Mouse (Mus musculus) myocyte (in vitro differentiated cells): Measurements from ENCODE around the gene Ccl25. TPM values are rescaled to one million over a fixed set of nuclear protein-coding genes. Genes with fewer than 3 reads are reported as not detected.
"Not testable (repeated sequence)": the region's sequence is repeated elsewhere in the genome, so short reads cannot be mapped to it uniquely, and the experiment has no call there.

Experiments used
- H3K27me3 ChIP-seq: one replicate; pipeline ENCODE4 v1.6.1; 2011; ENCODE audit not compliant: control insufficient read depth, insufficient read depth, insufficient read length
- H3K36me3 ChIP-seq: one replicate; pipeline ENCODE4 v1.6.1; 2011; ENCODE audit not compliant: control insufficient read depth, insufficient read depth
- H3K4me2 ChIP-seq: one replicate; pipeline ENCODE4 v1.6.1; 2011; ENCODE audit warnings: low read depth, control low read depth
- H3K4me3 ChIP-seq: one replicate; pipeline ENCODE4 v1.5.1; 2011; ENCODE audit warnings: mild to moderate bottlenecking, control low read depth, moderate library complexity
- H3K79me2 ChIP-seq: one replicate; pipeline ENCODE4 v1.6.1; 2011; ENCODE audit not compliant: control insufficient read depth, insufficient read depth
- H3ac ChIP-seq: one replicate; pipeline ENCODE4 v1.6.1; 2011; ENCODE audit not compliant: control insufficient read depth, insufficient read length
- CEBPB ChIP-seq: IDR thresholded peaks from 2 replicates; pipeline ENCODE4 v1.6.1; 2011; ENCODE audit warnings: mild to moderate bottlenecking, moderate library complexity; ENCODE audit not compliant: poor library complexity, insufficient read depth, severe bottlenecking
- E2F4 ChIP-seq: IDR thresholded peaks from one replicate; pipeline ENCODE4 v1.6.1; 2011; ENCODE audit warnings: mild to moderate bottlenecking, control low read depth, moderate library complexity; ENCODE audit not compliant: insufficient read depth
- MAX ChIP-seq: IDR thresholded peaks from one replicate; pipeline ENCODE4 v1.6.1; 2011; ENCODE audit warnings: low read depth, mild to moderate bottlenecking, control low read depth
- MYOD1 ChIP-seq, 3 experiments: IDR thresholded peaks; one replicate each; pipeline ENCODE4 v1.6.1; 2011; ENCODE audit warnings: control low read depth in 2 of 3, low read depth in 2 of 3, mild to moderate bottlenecking in 2 of 3, moderate library complexity in 1 of 3; ENCODE audit not compliant: insufficient read length in 2 of 3, control insufficient read depth in 1 of 3
- MYOG ChIP-seq, 3 experiments: IDR thresholded peaks; one replicate each; pipeline ENCODE4 v1.6.1; 2011; ENCODE audit warnings: control low read depth in 2 of 3, low read depth in 2 of 3, mild to moderate bottlenecking in 2 of 3; ENCODE audit not compliant: insufficient read length in 2 of 3, control insufficient read depth in 1 of 3, insufficient read depth in 1 of 3
- POLR2A ChIP-seq: IDR thresholded peaks from one replicate; pipeline ENCODE4 v1.6.1; 2011; ENCODE audit warnings: low read depth, mild to moderate bottlenecking, control low read depth, moderate library complexity; ENCODE audit not compliant: insufficient read length
- POLR2AphosphoS2 ChIP-seq: IDR thresholded peaks from one replicate; pipeline ENCODE4 v1.6.1; 2011; ENCODE audit warnings: low read depth, control low read depth; ENCODE audit not compliant: insufficient read length
- REST ChIP-seq: IDR thresholded peaks from one replicate; pipeline ENCODE4 v1.6.1; 2011; ENCODE audit warnings: mild to moderate bottlenecking, control low read depth, moderate library complexity; ENCODE audit not compliant: insufficient read depth, insufficient read length
- SRF ChIP-seq: IDR thresholded peaks from one replicate; pipeline ENCODE4 v1.6.1; 2011; ENCODE audit warnings: low read depth; ENCODE audit not compliant: control insufficient read depth, insufficient read length
- TCF12 ChIP-seq: IDR thresholded peaks from one replicate; pipeline ENCODE4 v1.6.1; 2011; ENCODE audit warnings: mild to moderate bottlenecking, control low read depth; ENCODE audit not compliant: poor library complexity, insufficient read depth, severe bottlenecking
- TCF3 ChIP-seq: IDR thresholded peaks from one replicate; pipeline ENCODE4 v1.6.1; 2011; ENCODE audit warnings: low read depth, control low read depth; ENCODE audit not compliant: insufficient read length
- USF1 ChIP-seq: IDR thresholded peaks from one replicate; pipeline ENCODE4 v1.6.1; 2011; ENCODE audit warnings: low read depth, mild to moderate bottlenecking, control low read depth, moderate library complexity
- polyA plus RNA-seq: library from polyadenylated mRNA; unstranded; fragments of >200 nt; fragmentation: generic; extraction: Trizol; gene quantifications from one replicate; pipeline ENCODE4 v1.2.1, GENCODE M21; 2012; ENCODE audit warnings: missing spikeins

Ccl25 gene
- polyA plus RNA-seq, 1 experiment, result 6.7 TPM

DNA sequence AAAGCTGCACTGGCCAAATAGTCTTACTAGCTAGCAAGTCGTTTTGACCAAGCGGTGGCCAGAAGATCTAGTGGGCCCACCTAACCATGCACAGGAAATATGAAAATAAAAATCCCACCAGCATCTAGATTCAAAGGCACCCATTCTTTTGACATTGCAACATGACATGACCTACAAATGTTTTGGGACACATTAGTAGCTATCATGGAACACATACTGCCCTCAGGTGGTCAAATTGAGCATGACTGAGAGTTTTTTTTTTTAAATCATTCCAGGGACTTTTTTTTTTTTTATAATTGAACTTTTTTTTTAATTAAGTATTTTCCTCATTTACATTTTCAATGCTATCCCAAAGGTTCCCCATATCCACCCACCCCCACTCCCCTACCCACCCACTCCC, 47.6 kb downstream of the Ccl25 start:
- no peaks in the 10 kb centered on the region for H3K27me3 ChIP-seq
- no peaks in the 10 kb centered on the region for H3K36me3 ChIP-seq
- no peak overlapping the region for H3K4me3 ChIP-seq
- TF ChIP-seq SRF, result no peak
- no peak for TF ChIP-seq E2F4
- no peak for TF ChIP-seq POLR2A
- H3K4me2 ChIP-seq, result no peak overlapping the region
- H3K79me2 ChIP-seq, result no peaks in the 10 kb centered on the region
- H3ac ChIP-seq, result no peak overlapping the region

DNA sequence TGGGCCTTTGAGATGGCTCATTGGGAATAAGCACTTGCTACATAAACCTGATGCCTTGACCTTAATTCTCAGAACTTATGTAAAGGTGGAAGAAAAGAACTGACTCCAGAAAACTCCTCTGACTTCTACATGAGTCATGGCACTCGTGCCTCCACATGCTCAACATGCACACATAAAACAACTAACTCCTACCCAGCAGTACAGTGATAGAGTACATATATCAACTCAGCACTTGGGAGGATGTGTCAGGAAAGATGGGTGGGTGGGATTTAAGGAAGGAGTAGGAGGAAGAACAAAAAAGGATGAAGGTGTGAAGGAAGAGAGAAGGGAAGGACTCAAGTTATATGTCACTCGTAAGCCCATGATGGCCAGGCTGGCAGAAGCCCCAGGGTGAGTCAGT, 76.4 kb downstream of the Ccl25 start:
- Histone ChIP-seq H3ac (no peak overlapping the region), H3K27me3 (no peaks in the 10 kb centered on the region), H3K4me3 (no peak overlapping the region), H3K36me3 (no peaks in the 10 kb centered on the region), H3K79me2 (no peaks in the 10 kb centered on the region), H3K4me2 (no peak overlapping the region)
- TF ChIP-seq E2F4 (no peak), POLR2AphosphoS2 (no peak), SRF (no peak), TCF3 (no peak), REST (no peak), POLR2A (no peak), TCF12 (no peak), MYOD1 (IDR thresholded peaks at IDR 0.05; ENCODE audit: control insufficient read depth in 1 of 3, insufficient read length in 2 of 3, low read depth in 2 of 3) (no peak), MYOG (IDR thresholded peaks at IDR 0.05; ENCODE audit: control insufficient read depth in 1 of 3, insufficient read depth in 1 of 3, insufficient read length in 2 of 3, low read depth in 2 of 3) (no peak), CEBPB (no peak), USF1 (no peak), MAX (no peak)

DNA sequence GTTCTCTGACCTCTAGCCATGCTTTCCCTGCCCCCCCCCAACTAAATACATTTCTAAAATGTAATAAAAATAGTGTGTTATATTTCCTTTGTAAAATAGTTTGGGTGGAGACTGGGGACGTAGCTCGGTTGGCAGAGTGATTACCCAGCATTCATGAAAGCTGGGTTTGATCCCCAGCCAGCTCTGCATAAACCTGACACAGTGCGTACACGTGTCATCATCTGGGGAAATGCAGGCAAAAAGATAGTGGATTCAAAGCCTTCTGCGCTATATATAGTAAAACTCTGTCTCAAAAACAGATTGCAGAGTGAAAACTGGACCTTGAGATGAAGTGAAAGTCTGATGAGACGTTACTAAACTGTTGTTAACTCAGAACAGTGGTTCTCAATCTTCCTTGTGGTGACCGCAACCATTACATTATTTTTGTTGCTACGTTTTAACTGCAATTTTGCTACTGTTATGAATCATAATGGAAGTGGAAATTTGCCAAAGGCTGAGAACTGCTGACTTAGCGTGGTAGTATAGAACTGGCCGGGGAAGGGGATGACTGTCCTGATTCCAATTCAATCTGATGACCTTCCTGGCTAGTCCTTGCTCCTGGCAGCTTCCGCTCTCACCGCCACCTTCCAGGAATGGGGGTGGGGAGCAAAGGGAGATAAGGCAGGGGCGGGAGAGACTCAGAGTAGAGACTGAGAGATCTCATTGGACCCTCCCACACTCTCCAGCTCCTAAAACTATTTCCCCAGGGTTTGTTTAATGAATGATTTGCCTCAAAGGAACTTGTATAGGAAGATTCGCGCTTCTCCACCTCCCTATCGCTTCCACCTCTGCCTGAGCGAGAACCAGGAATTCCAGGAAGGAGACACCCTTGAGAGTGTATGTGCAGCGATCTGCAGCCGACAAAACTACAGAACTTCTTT, 79.2 kb downstream of the Ccl25 start:
- Histone ChIP-seq H3K4me3 (no peak overlapping the region), H3K27me3 (no peaks in the 10 kb centered on the region), H3K79me2 (no peaks in the 10 kb centered on the region), H3ac (no peak overlapping the region), H3K36me3 (no peaks in the 10 kb centered on the region), H3K4me2 (no peak overlapping the region)
- TF ChIP-seq REST (no peak), MYOD1 (IDR thresholded peaks at IDR 0.05; ENCODE audit: control insufficient read depth in 1 of 3, insufficient read length in 2 of 3, low read depth in 2 of 3) (no peak), E2F4 (no peak), TCF12 (no peak), SRF (no peak)

DNA sequence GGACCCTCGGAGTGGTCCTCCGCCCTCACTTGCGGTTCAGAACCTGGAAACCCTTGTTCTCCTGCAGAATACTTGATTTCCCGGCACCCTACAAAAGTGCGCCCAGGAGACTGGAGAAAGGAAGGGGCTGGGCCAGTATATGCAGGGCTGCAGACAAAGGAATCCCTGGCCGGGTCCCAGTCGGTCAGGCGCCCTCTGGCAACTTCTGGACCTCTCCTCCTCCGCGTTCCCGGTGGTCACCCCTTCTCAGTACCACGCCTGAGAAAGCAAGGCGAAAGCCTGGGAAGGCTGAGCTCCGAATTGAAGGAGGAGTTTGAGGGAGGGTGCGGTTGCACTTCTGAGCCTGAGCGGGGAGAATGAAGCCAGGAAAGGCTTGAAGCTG, 79.9 kb downstream of the Ccl25 start:
- H3K79me2 ChIP-seq, result no peaks in the 10 kb centered on the region
- no peak overlapping the region for H3ac ChIP-seq
- H3K36me3 ChIP-seq, result no peaks in the 10 kb centered on the region
- H3K4me3 ChIP-seq, result no peak overlapping the region
- no peak overlapping the region for H3K4me2 ChIP-seq
- H3K27me3 ChIP-seq, result no peaks in the 10 kb centered on the region
- TF ChIP-seq POLR2AphosphoS2 (no peak), TCF3 (no peak), MYOD1 (IDR thresholded peaks at IDR 0.05; ENCODE audit: control insufficient read depth in 1 of 3, insufficient read length in 2 of 3, low read depth in 2 of 3) (no peak), CEBPB (no peak), REST (no peak), MAX (no peak), POLR2A (no peak), SRF (no peak), USF1 (no peak), TCF12 (no peak), MYOG (IDR thresholded peaks at IDR 0.05; ENCODE audit: control insufficient read depth in 1 of 3, insufficient read depth in 1 of 3, insufficient read length in 2 of 3, low read depth in 2 of 3) (no peak), E2F4 (no peak)

- not testable (repeated sequence) for H3K4me3 ChIP-seq, H3K4me2 ChIP-seq, H3ac ChIP-seq, H3K36me3 ChIP-seq, H3K79me2 ChIP-seq, H3K27me3 ChIP-seq
Measured at GRCm38 (mm10) chr8:4408425-4408824, 83.4 kb downstream of the Ccl25 start.

Other genes starting within 250 kb of the Ccl25 start
- not detected for gene Cd209f, start 219.4 kb upstream of the Ccl25 start, polyA plus RNA-seq
- not detected for gene Cd209g, start 191.1 kb upstream of the Ccl25 start, polyA plus RNA-seq
- 18.0 TPM for gene Evi5l, start 158.6 kb upstream of the Ccl25 start, polyA plus RNA-seq
- gene Prr36, start 107.8 kb upstream of the Ccl25 start, polyA plus RNA-seq, result 0.19 TPM
- gene Lrrc8e, start 98.4 kb upstream of the Ccl25 start, polyA plus RNA-seq, result 2.4 TPM
- gene Map2k7, start 86.5 kb upstream of the Ccl25 start, polyA plus RNA-seq, result 35.0 TPM
- 0.36 TPM for gene Gm49320, start 86.3 kb upstream of the Ccl25 start, polyA plus RNA-seq
- 1.4 TPM for gene Tgfbr3l, start 77.0 kb upstream of the Ccl25 start, polyA plus RNA-seq
- gene Snapc2, start 72.1 kb upstream of the Ccl25 start, polyA plus RNA-seq, result 36.2 TPM
- 32.6 TPM for gene Ctxn1, start 65.9 kb upstream of the Ccl25 start, polyA plus RNA-seq
- gene Timm44, start 49.3 kb upstream of the Ccl25 start, polyA plus RNA-seq, result 45.6 TPM
- gene Elavl1, start 203 bp downstream of the Ccl25 start, polyA plus RNA-seq, result 44.2 TPM
- gene Cers4, start 167.8 kb downstream of the Ccl25 start, polyA plus RNA-seq, result 0.07 TPM